Comparison of ENCODE assay signal across 10 mouse cellular contexts in the genomic region with DNA sequence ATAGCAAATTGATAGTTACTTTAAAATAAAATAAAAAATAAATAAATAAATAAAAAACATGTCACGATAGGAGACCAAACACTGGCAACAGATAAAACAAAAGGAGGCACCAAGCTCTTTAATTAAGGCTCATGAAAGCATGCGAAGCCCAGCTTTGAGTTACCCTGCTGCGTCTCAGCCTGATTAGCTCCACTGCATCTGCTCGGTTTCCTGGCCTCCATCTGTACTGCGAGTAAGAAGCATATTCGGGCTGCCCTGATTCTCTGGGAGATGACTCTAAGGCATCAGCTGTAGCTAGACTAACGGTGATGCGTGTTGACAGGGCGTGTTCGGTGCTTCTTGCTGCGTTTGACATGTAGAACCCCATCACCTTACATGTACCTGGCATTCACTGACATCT.
DNase-seq lines count a peak whose midpoint lies in the region; ATAC-seq and TF ChIP-seq lines count a peak whose summit lies in the region.
"Had no signal": no experiment of that assay in that cellular context is flagged by ENCODE, and none has a peak within 500 bp of the region (broad histone marks: within the 10 kb centered on the region; RNA-seq: fewer than 3 reads in every experiment).

No protein-coding gene starts in this region.

- no peak overlapping the region for H3K4me2 ChIP-seq in forebrain, embryonic 11.5 days (ENCODE audit: low read depth, low read length, severe bottlenecking)
- H3K4me2 ChIP-seq in neural tube, embryonic 15.5 days: no peak overlapping the region
- H3K4me2 ChIP-seq: stomach, embryonic 15.5 days had no signal

- no peaks in the 10 kb centered on the region for H3K9me3 ChIP-seq in forebrain, embryonic 11.5 days (ENCODE audit: control insufficient read depth, low read length)
- H3K9me3 ChIP-seq in neural tube, embryonic 15.5 days (replicated peaks): no peaks in the 10 kb centered on the region
- H3K9me3 ChIP-seq: stomach, embryonic 15.5 days had no signal

- no peak for TF ChIP-seq CTCF in kidney, adult 2 months (conservative IDR thresholded peaks at IDR 0.05; ENCODE audit: insufficient read depth, insufficient read length, low read depth, low read length)

- H3K4me1 ChIP-seq in forebrain, embryonic 11.5 days (replicated peaks; ENCODE audit: control insufficient read depth, insufficient read depth, low read length): peaks cover 9% of the 10 kb centered on the region; the same call in 1 of the 2 replicates
- peaks cover 15% of the 10 kb centered on the region; the same call in 1 of the 2 replicates for H3K4me1 ChIP-seq in neural tube, embryonic 15.5 days
- no peaks in the 10 kb centered on the region for H3K4me1 ChIP-seq in kidney, adult 2 months (ENCODE audit: control insufficient read depth, insufficient read depth, low read length)
- H3K4me1 ChIP-seq: stomach, embryonic 15.5 days had no signal

- WGBS in forebrain, embryonic 11.5 days: 39% methylated on average over 11 of the region's 11 CpGs
- 52% methylated on average over 11 of the region's 11 CpGs for WGBS in neural tube, embryonic 15.5 days
- 81% methylated on average over 11 of the region's 11 CpGs for WGBS in kidney, adult 2 months

- no peaks in the 10 kb centered on the region for H3K36me3 ChIP-seq in forebrain, embryonic 11.5 days (ENCODE audit: control insufficient read depth, insufficient read depth, low read length)
- no peaks in the 10 kb centered on the region for H3K36me3 ChIP-seq in neural tube, embryonic 15.5 days
- no peaks in the 10 kb centered on the region for H3K36me3 ChIP-seq in kidney, adult 2 months (ENCODE audit: control insufficient read depth, insufficient read depth, low read length)
- H3K36me3 ChIP-seq: stomach, embryonic 15.5 days had no signal

- ATAC-seq in forebrain, embryonic 11.5 days (replicated peaks; ENCODE audit: low FRiP score): 0 out of 2 replicates have a peak, but pooled peaks have one; percentile 15
- ATAC-seq in neural tube, embryonic 15.5 days (ENCODE audit: low FRiP score): 0 out of 2 replicates have a peak, but pooled peaks have one; percentile 18
- no peak for ATAC-seq in activated CD4-positive, CD25-positive, alpha-beta regulatory T cell, adult 4 months

- H3K27me3 ChIP-seq in forebrain, embryonic 11.5 days (ENCODE audit: control insufficient read depth, insufficient read depth, low read length): no peaks in the 10 kb centered on the region
- no peaks in the 10 kb centered on the region for H3K27me3 ChIP-seq in neural tube, embryonic 15.5 days (replicated peaks)
- H3K27me3 ChIP-seq in kidney, adult 2 months (replicated peaks; ENCODE audit: control insufficient read depth, insufficient read depth, low read length): no peaks in the 10 kb centered on the region
- H3K27me3 ChIP-seq: stomach, embryonic 15.5 days had no signal

- peak overlapping the region; percentile 65 for H3K27ac ChIP-seq in forebrain, embryonic 11.5 days (ENCODE audit: low read depth, low read length)
- H3K27ac ChIP-seq in neural tube, embryonic 15.5 days (replicated peaks): no peak overlapping the region
- H3K27ac ChIP-seq in kidney, adult 2 months (ENCODE audit: insufficient read depth, low read depth, low read length): no peak overlapping the region
- H3K27ac ChIP-seq: stomach, embryonic 15.5 days had no signal

- intact Hi-C loops in gastrocnemius, postnatal 36 days (cut with DNase I): no loop called here

- no peak overlapping the region for H3K4me3 ChIP-seq in forebrain, embryonic 11.5 days (ENCODE audit: low read depth, low read length)
- H3K4me3 ChIP-seq in neural tube, embryonic 15.5 days (replicated peaks): no peak overlapping the region
- no peak overlapping the region for H3K4me3 ChIP-seq in kidney, adult 2 months (ENCODE audit: insufficient read depth, low read depth, low read length)
- H3K4me3 ChIP-seq: stomach, embryonic 15.5 days had no signal

- peak; percentile 74 to 83 for DNase-seq in cerebellum, adult 18-20 months
- DNase-seq in forebrain, embryonic 11.5 days (ENCODE audit: low spot score): peak; percentile 58
- peak; percentile 71 for DNase-seq in layer of hippocampus, adult 9-11 months
- DNase-seq in kidney, adult 2 months: no peak
- no peak for DNase-seq in heart, postnatal 4 days
- DNase-seq in gastrocnemius, postnatal 36 days: no peak
- DNase-seq: gastrocnemius, postnatal 10 days had no signal

- H3K9ac ChIP-seq in forebrain, embryonic 11.5 days (ENCODE audit: low read length): no peak overlapping the region
- no peak overlapping the region for H3K9ac ChIP-seq in neural tube, embryonic 15.5 days (replicated peaks)
- H3K9ac ChIP-seq: stomach, embryonic 15.5 days had no signal

- TF ChIP-seq POLR2A in kidney, adult 2 months (IDR thresholded peaks at IDR 0.05; ENCODE audit: low read depth, low read length): no peak

Comparison
In these comparisons a context has a peak if more than half of its experiments do, and no peak if none do; other contexts are left out.
1. DNase-seq: peak in cerebellum, adult 18-20 months (2 of 2), forebrain, embryonic 11.5 days (single experiment) and layer of hippocampus, adult 9-11 months (single experiment); none in kidney, adult 2 months (single experiment), heart, postnatal 4 days (single experiment) and gastrocnemius, postnatal 36 days (0 of 2).